Mouse (Mus musculus) liver, postnatal 0 days (tissue): Measurements from ENCODE around the gene Foxo6.

Experiments
- CTCF ChIP-seq: sonication (generic); IDR thresholded peaks from 2 replicates; pipeline ENCODE4 v1.5.1; 2016; ENCODE audit warnings: antibody characterized with exemption, low read depth
- EP300 ChIP-seq: IDR thresholded peaks from 2 replicates; pipeline ENCODE4 v1.6.1; 2016; ENCODE audit warnings: antibody characterized with exemption, low read depth, mild to moderate bottlenecking

DNA sequence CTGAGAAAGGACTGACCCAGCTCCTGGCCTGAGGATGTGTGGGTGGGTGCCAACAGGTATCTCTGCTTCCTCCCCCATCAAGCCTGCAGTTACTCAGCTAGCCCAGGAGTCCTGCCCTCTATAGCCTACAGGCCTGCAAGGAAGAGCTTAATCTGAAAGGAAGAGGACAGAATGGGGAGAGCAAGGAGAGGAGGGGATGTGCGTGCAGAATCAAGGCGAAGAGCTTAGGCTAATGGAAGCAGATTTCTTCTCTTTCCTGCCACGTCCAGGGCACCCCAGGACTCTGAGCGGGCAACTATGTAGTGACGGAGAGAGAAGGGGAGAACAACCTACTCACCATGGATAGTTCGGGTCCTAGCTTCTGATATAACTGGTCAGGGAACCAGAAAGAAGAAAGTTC, 37.9 kb upstream of the Foxo6 start:
- TF ChIP-seq CTCF = no peak
- no peak for TF ChIP-seq EP300
